Mouse (Mus musculus): ENCODE data around the gene Med26.
A peak's percentile ranks its signal among the peaks of the same experiment; 100 is the strongest.

Med26 gene

DNA sequence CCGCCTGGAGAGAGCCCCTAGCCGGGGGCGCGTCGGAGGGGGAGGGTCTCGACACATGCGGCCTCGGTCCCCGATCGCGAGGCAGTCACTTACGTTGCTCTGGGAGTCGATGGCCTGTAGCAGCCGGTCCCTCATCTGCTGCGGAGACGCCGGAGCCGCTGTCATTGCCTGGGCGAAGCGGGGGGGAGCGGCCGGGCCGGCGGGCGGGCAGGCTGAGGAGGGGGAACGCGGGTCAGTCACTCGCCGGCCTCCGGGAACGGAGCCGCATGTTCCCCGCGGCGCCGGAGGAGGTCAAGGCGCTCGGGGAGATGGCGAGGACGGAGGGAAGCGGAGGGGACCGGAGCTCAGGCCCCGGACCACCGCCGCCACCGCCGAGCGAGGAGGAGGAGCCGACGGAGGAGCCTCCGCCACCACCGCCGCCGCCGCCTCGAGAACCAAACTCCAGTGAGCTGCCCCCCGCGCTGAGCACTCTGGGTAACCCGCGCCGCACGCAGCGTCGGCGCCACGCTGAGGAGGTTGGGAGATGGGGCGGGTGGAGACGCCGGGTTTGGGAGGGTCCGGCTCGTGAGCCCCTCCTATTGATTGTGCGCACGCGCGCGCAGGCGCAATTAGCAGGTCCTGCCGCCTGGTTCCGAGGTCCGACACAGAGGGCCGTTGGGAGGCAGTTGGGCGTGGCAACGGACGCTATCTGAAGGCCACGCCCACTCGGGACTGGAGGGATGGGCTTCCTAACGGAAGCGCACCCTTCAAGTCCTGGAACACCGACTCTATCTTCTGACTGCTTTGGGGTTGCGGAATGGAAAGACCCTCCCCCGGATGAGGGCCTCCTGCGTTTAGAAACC, at the start of gene Med26:
TSS of gene Med26 (minus strand) at position 469 of the 842 bp plus-strand sequence.
- DNase-seq (ENCODE audit: extremely low read depth, insufficient read length, low spot score) = peak; percentile 99

DNA sequence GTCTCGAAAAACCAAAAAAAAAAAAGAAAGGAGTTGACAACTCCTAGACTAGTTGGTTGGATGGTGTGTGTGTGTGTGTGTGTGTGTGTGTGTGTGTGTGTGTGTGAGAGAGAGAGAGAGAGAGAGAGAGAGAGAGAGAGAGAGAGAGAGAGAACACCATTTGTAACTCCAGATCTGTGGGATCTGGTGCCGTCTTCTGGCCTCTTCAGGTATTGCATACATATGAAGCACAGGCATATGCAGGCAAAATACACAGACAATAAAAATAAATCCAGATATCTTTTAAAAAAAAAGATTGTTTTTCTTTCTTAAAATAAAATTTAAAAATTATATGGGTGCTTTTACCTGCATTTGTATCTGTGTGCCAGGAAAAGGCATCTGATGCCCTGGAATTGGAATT, 42.1 kb upstream of the Med26 start:
- DNase-seq (ENCODE audit: extremely low read depth, insufficient read length, low spot score) = no peak

DNA sequence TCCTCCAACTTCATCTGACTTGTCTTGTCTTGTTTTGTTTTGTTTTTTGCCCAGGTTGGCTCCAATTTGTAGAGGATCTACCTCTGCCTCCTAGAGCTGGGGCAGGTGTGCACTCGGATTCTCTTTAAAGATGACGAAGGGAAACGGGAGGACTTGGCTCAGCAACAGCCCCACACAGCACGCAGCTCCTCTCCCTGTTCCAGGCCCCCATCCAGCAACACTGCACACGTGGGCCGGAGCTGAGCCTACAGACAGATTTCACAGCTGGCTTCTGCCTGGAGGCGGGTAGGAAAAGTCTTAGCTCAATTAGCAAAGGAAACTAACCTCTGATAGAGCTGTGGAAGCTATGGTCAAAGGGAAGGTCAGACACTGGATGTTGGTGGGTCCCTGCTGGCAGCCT, 41.2 kb upstream of the Med26 start:
- DNase-seq (ENCODE audit: extremely low read depth, insufficient read length, low spot score) = no peak

DNA sequence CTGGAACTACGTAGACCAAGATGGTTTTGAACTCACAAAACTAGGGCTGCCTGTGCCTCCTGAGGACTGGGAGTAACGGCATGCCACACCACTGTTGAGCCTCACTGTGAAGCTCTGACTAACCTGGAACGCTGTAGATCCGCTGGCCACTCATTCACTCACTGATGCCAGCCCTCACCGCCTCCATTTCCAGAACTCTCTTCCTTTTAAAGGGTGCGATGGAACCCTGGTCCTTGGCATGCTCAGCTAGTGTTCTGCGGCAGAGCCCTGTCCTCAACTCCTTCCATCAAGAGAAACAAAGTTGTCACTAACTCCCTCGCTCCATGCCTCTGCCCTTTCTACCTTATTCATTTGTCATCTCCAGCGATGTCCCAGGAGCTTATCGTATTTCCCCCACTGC, 40.8 kb upstream of the Med26 start:
- no peak for DNase-seq (ENCODE audit: extremely low read depth, insufficient read length, low spot score)

DNA sequence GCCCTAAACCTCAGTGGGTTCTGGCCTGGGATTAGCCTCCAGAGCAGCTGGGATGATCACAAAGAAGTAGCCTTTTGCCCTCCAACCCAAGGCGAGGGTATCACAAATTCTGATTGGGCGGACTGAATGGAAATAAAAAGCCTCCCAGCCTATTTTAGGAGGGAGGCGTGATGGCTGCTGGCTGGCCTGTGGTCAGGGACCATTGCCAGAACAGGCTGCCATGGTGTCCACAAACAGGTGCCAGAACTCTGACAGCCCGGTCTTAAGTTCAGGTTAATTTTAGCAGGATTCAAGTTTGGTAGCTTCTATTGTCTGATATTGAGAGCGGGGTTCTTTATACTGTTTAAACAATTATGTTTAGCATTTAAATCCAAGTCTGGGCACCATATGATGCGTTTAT, 39.7 kb upstream of the Med26 start:
- no peak for DNase-seq (ENCODE audit: extremely low read depth, insufficient read length, low spot score)

DNA sequence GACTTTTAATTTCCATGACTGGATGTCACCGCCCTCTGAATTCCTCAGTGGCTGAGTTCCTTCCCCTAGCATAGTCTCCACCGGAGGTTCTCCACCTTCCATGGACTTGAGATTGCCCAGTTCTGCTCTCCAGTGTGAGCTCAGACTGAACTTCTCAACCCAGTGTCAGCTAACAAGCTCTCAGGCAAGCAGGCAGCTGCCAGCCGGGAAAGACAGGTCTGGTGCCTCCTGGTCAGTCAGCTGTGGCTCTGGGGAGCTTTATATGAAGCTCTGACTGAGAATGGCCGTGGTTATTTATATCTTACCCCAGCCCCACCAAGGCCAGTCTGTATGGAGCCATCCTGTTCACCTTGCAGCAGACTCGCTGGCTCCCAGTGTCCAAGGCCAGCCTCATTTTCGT, 36.3 kb upstream of the Med26 start:
- DNase-seq (ENCODE audit: extremely low read depth, insufficient read length, low spot score) = no peak

DNA sequence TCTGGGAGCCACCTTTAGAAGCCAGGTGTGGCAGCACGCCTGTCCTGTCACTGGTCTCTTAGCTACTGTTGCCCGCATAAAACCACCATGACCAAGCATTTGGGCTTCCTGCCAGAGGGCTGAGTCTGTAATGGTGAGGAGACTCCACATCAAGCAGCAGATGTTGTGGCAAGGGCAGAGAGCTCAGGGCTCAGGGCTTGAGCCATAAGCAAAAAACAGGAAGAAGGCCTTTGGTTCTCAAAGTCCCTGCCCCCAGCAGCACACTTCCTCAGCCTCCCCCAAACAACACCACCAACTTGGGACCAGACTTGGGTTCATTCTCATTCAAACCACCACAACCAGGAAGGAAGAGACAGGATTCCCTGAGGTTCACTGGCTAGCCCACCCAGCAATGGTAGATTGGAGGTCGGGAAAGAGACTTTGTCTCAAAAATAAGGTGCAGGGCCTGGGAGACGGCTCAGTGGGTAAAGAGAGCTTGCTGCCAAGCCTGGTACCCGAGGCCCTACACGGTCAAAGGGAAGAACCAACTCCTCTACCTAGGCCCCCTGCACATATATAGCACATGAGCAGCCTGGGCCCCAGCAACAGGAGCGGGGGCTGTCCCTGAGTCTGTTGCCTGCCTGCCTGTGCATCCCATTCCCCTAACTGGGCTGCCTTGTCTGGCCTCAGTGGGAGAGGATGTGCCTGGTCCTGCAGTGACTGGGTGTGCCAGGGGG, 35.1 kb upstream of the Med26 start:
- DNase-seq (ENCODE audit: extremely low read depth, insufficient read length, low spot score) = peak; percentile 63

DNA sequence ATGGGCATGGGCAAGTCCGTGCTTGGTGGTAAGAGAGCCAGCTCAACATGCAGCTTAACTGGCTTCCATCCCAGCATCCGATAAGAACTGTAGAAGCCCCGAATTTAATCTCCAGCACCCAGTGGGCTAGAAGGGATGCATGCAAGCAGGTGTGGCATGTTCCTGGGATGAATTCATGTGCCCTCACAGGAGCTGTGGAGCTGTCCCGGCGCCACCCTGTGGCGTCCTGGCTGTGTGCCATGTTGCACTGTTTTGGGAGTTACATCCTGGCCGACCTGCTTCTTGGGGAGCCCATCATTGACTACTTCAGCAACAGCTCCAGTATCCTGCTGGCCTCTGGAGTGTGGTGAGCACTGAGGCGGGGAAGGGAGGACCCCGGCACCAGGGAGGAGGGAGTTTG, 31.3 kb upstream of the Med26 start:
- no peak for DNase-seq (ENCODE audit: extremely low read depth, insufficient read length, low spot score)

DNA sequence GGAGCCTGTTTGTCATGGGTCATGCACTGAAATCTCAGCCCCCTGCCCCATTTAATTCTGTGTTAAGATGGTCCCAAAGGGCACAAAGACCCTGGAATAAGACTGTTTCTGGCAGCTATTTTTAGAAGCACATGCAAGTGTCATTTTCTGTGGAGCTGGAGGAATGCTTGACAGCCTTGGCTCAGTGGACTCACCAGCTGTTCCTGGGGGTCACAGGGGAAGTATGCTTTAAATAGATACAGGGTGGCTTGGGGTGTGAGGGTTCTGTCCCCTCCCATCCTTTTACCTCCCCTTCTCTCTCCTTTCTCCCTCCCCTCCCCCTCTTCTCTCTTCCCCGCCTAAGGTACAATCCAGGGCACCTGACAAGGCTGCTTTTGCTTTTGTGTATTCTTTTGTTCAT, 29.9 kb upstream of the Med26 start:
- no peak for DNase-seq (ENCODE audit: extremely low read depth, insufficient read length, low spot score)

DNA sequence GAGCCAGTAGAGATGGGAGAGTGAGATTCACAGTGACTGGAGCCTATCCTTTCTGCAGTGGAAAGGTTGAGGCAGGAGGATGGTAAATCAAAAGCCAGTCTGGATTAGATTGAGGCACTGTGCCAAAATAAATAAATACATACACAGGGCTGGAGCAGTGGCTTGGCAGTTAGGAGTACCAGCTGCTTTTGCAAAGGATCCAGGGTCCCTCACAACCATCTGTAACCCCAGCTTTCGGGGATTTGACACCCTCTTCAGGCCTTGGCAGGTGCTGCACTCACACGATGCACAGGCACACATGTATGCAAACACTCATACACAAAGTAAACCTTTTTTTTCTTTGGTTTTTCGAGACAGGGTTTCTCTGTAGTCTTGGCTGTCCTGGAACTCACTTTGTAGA, 29.2 kb upstream of the Med26 start:
- DNase-seq (ENCODE audit: extremely low read depth, insufficient read length, low spot score) = no peak

DNA sequence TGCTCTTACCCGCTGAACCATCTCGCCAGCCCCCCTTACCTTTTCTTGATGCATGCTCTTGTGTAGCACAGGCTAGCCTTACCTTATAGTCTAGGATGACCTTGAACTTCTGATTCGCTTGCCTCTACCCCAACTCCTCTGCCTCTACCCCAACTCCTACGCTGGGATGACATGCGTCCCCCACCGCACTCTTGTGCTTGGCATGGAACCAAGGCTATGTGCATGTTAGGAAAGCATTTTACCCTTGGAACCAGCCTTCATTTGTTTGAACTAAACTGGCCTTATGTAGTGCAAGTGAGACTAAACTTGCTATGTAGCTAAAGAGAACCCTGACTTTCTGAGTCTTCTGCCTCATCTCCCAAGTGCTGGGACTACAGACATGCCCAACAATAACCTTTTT, 27.8 kb upstream of the Med26 start:
- no peak for DNase-seq (ENCODE audit: extremely low read depth, insufficient read length, low spot score)

DNA sequence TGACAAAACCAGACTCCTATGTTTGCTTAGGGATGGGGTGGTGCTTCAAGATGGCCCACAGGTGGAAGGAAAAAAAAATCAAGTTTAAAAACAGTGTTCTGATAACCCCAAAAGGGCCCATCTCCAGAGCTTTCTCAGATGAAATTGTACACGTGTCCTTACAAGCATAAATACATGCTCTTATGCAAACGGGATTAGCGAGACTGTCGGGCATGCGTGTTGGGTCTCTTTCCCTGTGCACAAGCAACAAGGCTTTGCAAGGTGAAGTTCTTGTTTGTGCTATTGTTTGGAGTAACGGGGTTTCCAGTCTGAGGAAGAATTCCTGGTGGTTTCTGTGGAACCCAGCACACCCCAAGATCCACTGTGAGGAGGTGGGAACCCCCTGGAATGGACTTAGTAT, 25.4 kb upstream of the Med26 start:
- DNase-seq (ENCODE audit: extremely low read depth, insufficient read length, low spot score) = no peak

DNA sequence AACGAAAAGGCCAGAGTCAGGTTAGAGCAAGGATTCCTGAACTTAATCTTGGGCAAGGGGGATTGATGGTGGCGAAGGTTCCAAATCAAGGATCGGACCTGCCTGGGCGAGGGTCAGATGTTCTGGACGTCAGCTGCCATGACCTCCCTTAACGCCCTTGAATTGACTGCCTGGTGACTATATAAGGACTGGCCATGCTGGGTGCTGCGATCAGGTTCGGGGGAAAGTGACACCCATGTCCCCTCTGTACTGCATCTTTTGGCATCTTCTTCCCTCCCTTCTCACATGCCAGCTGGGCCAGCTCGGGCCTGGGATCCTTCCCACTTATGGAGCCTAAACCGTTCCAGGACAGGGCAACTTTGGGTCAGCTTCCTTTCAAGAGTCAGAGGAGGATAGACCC, 24.4 kb upstream of the Med26 start:
- DNase-seq (ENCODE audit: extremely low read depth, insufficient read length, low spot score) = no peak

DNA sequence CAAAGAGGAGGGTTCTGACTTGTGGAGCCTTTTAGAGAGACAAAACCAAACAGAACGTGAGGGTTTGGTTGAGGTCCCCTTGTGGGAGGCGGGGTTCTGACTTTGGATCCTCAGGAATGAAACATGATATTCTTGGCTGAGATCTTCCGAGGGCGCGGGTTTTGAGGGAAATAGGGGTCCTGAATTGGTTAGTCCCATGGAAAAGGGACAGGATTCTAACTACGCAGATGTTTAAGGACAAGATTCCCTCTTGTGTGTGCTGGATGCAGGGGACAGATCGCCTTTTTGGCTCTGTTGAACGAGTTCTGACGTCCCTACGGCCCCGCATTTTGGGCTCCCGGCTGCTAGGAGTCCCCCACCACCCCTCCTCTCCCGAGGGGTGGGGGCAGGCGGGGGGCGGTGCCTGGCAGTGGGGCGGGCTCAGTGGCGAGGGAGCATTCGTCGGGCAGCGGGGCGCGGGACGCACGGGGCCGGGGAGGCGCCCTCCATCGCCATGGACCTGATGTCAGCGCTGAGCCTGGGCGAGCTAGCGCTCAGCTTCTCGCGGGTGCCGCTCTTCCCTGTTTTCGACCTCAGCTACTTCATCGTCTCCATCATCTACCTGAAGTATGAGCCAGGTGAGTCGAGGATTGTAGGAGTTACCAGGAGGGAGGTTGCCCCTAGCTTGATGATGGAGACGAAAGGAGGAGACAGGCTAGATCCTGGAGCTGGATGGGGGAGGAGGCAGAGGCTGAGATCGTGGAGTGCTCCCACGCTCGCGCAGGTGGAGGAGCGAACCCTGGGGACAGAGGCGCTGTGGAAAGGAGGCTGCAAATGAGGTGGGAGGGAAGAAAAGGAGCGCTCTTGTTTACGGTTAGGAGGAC, 23.8 kb upstream of the Med26 start, which contains the start of gene Tmem38a:
TSS of gene Tmem38a (plus strand) at position 445 of the 863 bp plus-strand sequence.
- peak; percentile 78 for DNase-seq (ENCODE audit: extremely low read depth, insufficient read length, low spot score)

DNA sequence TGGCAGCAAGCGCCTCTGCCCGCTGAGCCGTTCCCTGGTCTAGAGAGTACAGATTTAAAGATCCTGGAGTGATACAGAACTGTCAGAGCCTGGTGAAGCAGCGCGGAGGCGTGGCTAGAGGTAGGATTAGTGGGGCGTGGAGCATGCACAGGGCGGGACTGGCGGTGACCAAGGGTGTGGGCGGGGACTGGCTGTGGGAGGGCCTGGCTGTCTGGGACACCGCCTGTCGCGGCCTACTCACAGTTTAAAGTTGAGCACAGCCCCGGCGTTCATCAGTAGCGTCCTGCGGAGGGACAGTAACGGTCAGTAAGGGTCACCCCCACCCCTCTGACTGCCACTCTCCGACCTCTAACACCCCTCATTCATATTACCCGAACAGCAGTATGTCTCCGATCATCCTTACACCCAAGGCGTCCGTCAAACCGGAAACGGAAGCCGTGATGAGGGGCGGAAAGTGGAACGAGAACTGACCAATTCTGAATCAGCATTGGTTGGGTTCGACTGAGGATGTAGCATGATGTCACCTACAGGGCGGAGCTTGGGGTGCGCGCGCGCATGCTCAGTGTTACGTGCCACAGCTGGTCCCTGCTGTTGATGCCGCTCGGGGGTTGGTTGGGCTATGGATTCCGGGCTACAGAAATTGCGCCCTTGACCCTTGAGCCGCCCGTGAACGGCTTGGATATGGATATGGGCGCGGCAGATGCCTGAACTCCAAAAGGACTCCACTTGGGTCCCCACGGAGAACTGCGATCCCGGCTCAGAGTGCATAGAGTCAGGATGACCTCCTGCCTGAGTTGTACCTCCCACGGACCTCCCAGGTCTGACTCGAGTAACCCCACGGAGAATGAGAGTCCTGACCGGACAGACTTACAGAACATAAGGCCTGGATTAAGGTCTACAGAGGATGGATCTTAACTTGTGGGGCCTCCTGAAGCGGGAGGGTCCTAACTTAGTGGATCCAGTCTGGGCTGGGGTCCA, 22.9 kb upstream of the Med26 start, which contains the start of gene Smim7:
TSS of gene Smim7 (minus strand) at position 456 of the 978 bp plus-strand sequence.
- DNase-seq (ENCODE audit: extremely low read depth, insufficient read length, low spot score) = peak; percentile 95

DNA sequence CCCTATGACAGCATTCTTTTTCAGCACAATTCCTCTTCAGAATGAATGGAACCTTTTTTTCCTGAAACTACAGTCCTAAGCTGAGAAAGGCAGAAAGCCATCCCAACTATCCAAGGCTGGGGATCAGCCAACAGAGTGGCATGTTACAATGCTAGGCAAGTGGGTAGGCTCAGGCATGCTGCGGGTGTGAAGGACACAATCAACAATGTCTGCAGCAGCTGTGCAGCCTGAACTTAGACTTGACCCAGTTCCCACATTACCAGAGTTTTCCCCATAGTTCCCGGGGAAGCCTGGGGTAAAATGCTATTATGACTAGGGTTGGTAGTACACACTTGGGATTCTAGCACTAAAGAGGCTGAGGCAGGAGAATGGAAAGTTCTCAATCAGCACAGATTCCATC, 17.9 kb upstream of the Med26 start:
- DNase-seq (ENCODE audit: extremely low read depth, insufficient read length, low spot score) = no peak

DNA sequence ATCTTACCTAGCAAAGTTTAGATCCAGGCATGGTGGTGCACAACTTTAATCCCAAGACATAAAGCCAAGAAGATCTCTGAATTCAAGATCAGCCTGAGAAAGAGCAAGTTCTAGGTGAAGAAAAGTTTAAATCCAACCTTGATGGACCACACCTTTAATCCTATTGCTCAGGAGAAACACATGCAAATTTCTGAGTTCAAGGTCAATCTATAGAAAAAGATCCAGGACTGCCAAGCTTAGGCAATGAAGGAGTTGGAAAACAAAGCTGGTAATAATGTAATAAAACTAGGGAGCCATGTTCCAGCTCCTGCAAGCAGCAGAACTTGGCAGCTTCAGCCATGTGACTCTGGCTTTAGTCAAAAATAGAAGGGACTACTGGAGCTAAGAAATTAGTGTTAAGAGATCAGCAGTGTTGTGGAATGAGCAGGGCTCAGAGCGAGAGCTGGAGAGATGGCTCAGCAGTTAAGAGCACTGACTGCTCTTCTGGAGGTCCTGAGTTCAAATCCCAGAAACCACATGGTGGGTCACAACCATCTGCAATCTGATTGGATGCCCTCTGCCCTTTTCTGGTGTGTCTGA, 13.1 kb upstream of the Med26 start:
- no peak for DNase-seq (ENCODE audit: extremely low read depth, insufficient read length, low spot score)

DNA sequence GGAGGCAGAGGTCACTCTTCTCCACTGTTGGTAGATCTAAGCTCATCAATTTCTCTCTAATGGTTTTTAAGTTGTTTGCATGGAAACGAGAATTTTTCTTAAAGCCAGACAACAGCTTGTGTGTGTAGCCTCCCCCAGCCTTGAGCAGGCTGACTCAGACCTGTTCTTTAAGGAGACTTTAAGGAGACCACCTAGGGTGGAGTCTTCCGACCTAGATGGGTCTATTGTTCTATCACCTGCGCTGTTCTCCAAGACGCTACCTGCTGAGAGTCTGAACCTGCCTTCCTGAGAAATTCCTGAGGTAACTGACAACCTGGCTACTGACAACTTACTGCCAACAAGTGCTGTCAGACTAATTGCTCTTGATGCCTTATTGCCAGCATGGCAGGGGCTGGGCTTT, 7.7 kb upstream of the Med26 start:
- no peak for DNase-seq (ENCODE audit: extremely low read depth, insufficient read length, low spot score)

DNA sequence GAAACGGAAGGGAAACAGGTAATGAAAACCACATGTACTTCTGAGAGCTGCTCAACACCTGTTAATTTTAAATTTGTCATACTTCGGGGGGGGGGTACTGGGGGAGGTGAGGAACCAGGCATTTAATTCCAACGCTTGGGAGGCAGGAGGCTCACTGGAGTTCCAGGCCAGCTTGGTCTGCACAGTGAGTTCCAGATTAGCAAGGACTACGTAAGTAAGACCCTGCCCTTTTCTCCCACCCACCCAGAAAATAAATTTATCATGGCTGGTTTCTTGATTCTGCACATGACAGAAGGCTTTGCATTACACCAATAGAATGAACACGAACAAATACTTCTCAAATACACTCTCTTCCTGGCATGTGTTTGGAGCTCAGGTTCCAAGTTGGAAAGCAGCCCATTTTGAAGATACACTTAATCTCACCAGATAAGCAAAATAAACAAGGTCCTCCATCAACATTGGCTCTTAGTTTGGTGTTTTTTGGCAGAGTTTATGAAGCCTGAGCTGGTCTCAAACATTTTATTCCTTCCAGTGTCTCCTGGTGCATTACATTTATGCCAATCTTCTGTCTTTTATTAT, 1.3 kb upstream of the Med26 start:
- no peak for DNase-seq (ENCODE audit: extremely low read depth, insufficient read length, low spot score)
